Mouse (Mus musculus): ENCODE results near the gene Abhd14b.
A peak's percentile ranks its signal among the peaks of the same experiment; 100 is the strongest.

Gene Abhd14b

DNA sequence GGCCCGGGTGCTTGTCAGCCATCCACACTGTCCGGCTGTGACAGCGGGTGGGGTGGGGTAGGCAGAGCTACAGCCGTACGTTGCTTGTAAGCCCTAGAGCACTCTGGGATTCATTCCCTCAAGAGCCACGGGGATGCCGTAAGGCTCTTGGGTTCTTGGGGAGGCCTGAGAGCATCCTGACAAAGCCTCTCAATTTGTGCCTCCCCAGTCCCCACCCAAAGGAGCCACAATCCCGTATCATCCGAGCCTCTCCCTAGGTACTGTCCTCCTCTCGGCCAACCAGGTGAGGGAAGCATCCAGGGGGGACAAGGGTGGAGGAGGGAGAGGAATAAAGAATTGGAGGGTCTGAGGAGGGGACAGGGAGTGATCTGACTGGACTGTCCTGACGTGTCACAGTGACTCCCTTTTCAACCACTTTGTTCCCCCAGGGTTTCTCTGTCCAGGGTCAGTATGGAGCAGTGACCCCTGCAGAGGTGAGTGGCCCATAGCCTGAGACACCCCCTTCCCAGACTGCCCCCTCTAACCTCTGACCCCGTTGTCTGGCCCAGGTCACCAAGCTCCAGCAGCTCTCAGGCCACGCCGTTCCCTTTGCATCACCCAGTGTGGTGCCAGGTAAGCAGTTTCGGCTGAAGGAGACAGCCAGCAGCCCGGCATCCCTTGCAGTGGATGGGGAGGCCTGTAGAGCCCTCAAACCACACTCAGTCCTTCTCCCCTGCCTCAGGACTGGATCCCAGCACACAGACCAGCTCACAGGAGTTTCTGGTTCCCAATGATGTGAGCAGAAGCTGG, 14.6 kb downstream of the Abhd14b start:
- DNase-seq: no peak

DNA sequence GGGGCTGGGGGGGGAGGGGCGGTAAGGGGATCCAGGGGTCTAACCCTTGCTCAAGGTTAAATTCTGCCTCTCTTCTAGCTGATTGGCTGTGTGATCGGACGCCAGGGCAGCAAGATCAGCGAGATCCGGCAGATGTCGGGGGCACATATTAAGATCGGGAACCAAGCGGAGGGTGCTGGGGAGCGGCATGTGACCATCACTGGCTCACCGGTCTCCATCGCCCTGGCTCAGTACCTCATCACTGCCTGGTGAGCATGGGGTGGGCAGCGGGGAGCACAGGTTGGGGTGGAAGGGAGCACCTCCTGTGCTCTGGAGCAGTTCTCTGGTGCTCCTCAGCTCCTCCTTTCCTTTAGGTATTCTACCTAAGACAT, 15.2 kb downstream of the Abhd14b start:
- no peak for DNase-seq

DNA sequence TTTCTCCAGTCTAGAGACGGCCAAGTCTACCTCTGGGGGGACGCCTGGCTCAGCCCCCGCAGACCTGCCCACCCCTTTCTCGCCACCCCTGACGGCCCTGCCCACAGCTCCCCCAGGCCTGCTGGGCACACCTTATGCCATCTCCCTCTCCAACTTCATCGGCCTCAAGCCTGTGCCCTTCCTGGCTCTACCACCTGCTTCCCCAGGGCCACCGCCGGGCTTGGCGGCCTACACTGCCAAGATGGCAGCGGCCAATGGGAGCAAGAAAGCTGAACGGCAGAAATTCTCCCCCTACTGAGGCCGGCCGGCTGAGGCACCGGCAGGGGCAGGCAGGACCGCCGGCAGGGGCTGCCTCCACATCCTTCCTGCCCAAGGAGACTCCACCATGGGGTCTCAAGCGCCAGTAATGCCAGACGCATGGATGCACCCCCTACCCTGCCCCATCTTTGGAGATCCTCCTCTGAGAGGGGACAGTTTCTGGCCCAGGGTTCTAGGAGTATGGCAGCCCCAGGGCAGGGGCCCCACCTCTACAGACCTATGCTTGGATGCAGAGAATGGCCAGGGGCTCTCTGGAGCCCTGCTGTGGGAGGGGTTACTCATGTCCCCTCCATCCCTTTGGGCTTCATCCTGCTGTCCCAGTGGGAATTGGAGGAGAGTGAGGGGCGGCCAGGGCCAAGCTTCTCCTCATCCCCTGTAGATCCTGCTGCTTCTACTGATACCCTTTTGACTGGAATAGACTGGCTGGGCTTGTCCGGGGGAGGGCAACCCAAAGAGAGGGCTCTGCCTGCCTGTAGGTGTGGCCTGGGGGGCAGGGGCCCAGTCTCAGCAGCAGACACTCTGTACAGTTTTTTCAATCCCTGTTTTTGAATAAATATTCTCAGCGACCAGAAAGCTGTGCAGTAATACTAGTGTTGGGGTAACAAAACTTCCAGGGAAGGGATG, 16.1 kb downstream of the Abhd14b start:
- no peak for DNase-seq

DNA sequence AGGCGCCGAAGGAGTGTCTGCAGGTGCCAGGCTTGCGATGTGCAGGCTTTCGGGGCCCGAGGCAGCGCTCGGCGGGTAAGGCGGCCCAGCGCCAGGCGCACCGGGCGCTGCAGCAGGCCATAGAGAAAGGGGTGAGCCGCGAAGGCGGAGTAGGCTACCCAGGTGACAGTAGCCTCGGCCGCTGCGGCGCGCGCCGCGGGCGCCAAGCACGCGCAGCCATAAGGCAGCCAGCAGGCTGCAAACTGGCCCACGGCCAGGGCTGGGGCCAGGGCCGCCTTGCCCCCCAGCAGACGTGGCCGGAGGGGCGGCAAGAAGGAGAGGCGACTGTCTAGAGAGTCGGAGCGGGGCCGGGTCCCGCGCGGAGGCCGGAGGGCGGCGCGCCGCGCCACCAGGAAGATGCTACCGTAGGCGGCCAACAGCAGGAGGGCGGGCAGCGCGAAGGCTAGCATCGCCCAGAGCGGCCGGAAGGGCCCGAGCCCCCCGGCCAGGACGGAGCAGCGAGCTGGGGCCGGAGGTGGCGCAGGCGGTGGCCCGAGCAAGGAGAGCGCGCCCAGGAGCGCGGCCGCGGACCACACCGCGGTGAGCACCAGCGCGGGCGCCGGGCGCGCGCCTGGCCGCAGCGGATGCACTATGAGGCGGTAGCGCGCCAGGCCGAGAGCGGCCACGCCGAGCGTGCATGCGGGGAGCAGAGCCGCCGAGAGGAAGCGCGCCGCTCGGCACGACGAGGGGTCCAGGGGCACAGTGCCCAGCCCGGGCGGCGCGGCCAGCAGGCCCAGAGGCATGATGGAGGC, 17.7 kb downstream of the Abhd14b start:
- DNase-seq: peak; percentile 67

DNA sequence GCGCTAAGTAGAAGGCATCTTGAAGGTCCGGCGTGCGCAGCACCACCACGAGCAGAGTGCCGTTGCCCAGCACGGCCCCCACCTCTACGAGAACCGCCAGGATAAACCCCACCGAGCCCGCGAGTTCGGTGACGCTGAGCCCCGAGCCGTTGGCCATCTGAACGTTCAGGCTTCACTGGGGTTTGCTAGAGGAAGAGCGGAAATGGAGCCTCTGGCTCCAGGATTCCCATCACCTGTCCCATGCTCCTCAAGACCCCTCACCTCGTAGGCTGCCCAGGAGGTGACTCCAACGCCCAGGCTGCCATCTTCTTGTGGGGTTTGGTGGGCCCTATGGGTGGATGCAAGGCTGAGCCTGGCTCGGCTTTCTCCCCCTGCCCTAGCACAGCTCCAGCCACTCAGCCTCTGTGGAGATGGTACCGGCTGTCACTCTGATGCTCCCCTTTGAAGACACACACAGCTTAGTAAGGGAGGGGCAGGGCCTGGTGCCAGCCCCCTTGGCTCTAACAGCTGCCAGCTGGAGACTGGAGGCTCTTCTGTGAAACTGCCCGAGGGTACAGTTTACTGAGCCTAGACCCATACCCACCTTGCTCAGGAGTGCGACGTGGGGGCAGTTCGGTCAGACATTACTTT, 18.4 kb downstream of the Abhd14b start, which contains the start of gene Gpr62:
Gene Gpr62 (minus strand): TSS at position 368 of the 630 bp plus-strand sequence.
- DNase-seq: no peak

DNA sequence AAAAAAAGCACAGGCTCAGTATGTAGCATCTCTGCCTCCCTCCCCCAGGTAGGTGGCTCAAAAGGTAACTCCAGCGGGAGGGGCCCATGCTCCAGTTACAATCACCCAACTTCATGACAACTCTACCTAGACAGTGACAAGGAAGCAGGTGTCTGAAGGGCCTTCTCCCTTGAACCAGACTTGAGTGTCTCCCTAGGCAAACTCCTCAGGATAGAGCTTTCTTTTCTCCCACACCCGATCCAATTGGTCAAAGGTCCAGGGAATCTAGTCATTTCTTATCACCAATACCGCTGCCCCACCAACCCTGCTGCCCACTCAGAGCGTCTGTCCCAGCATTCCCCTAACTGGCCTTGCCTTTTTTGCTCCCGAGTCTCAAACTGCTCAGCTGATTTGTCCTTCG, 19.5 kb downstream of the Abhd14b start:
- no peak for DNase-seq

DNA sequence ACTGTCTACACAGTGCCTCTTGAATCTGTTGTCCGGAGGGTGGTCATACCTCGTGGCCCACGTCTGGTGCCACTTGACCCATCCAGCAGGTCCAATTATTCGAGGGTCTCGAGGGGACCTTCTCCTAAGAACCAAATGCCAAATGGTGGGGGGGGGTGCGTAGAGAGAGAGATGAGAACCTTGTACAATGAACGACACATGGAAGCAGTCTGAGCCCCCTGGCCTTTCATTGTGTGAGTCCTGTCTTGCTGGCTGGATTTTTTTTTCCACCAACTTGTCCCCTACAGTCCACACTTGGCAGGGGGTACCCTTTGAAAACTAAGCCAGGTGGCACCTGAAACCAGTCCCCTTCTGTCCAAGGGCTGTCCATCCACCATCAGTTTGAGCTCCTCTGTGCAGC, 20.5 kb downstream of the Abhd14b start:
- no peak for DNase-seq

DNA sequence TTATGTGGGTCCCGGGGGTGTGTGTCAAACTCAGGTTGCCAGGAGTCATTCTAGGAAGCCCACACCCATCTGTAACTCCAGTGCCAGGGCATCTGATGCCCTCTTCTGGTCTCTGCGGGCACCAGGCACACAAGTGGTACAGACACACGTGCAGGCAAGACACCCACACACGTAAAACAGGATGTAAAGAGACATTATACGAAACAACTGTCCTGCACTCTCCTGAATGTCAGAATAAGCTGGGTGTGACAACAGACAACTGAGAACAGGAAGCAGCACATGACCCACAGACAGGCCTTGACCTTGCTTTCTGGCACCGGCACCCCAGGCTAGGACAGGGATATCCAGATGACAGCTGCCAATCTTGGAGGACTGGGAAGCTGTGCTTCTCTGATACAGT, 22.1 kb downstream of the Abhd14b start:
- no peak for DNase-seq

DNA sequence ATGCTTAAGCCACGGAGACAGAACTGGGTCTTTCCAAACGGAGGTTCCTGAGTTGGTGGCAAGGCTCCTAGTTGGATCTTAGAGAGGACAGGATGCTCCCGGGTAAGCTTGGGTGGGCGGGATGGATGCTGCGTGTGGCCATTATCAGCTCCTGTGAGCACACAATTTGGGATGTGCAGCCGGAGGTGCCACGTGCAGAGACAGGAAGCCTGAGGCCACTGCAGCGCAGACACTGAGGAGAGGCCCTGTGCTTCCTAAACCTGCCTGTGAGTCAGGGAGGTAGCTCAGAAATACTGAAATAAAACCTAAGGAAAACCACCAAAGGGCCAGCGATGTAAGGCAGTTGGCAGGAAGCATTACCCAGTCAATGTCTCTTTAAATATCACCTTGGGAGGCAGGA, 22.5 kb downstream of the Abhd14b start:
- DNase-seq: no peak

DNA sequence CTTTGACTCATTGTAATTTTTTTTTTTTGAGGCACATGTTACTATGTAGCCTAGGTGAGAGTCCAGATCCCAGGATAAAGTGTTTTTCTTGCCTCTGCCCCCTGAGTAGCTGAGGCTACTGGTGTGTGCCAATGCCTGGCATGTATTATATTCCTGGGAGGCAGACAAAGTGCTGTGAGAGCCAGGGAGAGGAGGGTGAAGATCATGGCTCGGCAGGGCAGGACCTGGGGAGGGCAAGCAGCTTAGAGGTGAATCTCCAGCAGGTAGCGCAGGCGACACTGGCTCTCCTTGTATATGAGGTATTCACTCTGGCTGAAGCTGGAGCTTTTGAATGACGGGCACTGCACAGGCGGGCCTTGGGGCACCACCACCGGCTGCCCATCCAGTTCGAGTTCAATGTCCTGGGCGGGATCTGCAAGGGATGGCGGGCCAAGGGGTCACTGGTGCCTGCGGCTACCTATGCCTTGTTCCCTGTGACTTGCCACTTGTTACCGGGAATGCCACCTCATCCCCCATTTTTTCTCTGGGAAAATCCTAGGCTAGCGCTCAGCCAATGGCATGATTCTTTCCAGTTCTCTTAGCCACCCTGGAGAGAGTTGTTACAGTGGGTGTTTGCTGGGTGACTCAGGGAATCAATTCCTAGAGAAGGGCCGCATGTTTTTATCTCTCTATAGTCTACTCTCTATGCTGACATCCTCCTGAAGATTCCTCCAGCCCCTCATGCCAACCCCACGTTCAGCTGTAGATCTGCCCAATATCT, 23.9 kb downstream of the Abhd14b start:
- DNase-seq: no peak

DNA sequence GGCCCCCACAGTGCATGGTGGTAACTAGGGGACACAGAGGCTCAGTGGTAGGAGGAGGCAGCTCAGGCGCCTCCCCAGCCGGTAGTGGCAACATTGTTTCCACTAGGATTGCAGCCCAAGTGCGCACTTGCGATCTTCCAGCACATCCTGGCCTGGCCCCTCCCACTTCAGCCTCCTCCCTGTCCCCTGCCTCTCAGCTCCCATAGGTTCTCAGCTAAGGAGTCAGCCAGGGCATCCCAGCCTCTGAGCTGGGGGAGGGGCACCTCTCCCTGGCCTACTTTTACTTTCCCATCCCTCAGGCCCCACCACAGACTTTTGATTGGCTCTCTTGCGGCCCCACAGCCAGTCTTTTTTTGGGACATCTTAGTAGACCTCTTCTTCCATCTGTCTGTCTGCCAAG, 24.6 kb downstream of the Abhd14b start:
- peak; percentile 92 for DNase-seq

DNA sequence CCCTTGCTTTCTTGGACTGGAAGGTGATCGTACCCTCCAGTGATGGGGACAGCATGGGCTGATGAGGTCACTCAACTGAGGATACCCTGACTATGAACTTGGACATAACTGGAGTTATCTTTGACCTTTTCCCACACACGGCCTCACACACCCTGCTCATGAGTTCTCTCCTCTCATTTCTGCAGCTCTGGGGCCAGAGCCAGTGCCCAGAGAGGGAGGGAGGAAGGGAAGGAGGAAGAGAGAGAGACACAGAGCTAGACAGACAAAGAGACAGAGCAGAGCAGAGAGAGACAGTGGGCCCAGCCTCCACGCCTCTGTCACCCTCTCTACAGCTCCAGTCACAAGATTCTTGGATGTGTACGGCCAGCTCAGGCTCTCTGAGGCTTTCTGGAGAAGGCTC, 25.1 kb downstream of the Abhd14b start:
- peak; percentile 47 for DNase-seq

DNA sequence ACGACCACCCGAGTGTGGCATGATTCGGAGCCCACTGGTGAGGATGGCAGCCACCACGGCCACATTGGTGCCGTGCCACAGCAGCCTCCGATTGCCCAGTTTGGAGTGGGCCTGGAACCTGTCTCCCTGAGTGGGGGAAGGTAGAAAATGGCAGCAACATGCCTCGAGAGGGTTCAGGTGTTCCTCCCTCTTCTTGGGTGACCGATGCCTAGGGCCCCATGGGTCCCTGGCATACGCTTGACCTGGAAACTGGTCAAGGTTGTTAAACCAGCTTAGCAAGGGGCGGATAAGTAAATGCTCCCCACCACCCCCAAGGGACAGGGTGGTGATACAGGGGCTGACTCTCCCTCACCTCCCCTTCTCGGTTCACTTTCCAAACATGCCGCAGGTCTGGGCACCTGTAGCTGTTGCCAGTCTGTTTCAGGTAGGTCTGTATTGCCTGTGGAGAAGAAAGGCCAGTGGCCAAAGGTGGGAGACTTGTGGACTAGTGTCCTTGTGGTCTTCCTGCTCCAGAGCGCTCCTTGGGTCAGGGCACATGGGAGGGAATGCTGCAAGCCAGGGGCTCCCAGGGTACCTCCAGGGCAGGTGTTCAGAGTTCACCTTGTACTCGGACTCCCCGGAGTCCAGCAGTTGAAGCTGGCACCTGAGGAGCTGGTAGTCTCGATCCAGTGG, 26.0 kb downstream of the Abhd14b start:
- DNase-seq: no peak

DNA sequence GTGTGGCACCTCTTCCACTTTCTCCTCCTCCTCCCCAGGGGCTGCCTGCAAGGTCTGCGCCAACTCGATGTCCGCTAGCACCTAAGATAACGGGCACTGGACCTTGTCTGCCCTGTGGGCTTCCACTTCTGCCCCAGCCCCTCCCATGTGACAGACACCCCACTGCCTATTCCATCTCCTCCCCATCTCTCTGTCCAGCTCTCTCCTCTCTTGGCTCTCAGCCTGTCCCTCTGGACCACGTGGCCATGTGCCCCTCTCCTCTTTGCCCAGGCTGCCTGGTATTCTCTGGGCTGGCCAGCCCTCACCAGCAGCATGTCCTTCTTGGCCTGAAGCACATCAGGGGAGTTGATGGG, 26.5 kb downstream of the Abhd14b start:
- DNase-seq: no peak

DNA sequence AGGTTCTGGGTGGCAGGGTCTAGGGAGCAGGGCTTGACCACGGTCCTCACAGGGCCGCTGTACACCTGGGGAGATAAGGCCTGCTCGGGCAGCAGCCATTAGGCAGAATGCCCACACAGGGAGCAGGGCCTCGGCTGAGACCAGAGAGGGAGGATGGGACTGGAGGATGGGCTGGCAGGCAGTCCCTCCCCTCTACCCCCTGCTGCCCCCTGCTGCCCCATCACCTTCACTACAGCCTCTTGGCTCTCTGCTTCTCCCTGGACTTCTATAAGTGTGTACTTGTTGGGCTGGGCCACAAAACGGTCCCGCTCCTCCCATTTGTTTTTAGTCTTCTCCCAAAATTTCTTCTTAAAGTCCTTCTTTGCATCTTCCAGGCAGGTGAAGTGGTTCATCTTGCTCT, 27.2 kb downstream of the Abhd14b start:
- peak; percentile 90 for DNase-seq

DNA sequence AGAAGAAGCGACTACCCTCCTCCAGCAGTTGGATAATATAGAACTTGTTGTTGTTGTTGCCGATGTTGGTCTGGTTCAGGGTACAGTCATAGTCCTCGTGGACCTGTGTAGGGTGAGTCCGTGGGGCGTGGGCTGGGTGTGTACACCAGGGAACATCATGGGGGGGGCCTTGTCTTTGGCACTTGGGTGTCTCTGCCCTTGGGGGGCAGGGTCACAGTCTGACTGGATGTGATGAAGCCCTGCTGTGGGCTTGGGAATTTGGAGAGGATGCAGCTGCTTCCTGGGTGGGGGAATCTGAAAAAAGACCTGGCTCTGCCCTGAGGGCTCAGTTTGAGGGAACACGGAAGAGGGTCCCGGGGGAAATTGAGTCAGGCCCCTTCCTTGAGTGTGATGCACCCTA, 27.8 kb downstream of the Abhd14b start:
- DNase-seq: peak; percentile 83

DNA sequence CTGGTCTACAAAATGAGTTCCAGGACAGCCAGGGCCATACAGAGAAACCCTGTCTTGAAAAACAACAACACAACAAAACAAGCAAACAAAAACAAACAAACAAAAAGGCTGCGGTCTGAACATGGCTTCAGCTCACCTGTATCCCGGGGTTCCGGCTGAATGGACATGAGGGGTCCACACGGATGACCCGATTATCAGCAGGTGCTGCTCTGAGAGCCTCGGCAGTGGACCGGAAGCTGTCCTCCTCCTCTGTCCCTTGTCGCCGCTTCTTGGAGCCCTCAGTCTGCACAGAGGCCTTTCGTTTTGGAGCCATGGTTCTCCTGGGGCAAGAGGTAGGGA, 28.4 kb downstream of the Abhd14b start, which contains the start of gene Rrp9:
Gene Rrp9 (plus strand): TSS at position 301 of the 339 bp plus-strand sequence.
- DNase-seq: peak; percentile 16

DNA sequence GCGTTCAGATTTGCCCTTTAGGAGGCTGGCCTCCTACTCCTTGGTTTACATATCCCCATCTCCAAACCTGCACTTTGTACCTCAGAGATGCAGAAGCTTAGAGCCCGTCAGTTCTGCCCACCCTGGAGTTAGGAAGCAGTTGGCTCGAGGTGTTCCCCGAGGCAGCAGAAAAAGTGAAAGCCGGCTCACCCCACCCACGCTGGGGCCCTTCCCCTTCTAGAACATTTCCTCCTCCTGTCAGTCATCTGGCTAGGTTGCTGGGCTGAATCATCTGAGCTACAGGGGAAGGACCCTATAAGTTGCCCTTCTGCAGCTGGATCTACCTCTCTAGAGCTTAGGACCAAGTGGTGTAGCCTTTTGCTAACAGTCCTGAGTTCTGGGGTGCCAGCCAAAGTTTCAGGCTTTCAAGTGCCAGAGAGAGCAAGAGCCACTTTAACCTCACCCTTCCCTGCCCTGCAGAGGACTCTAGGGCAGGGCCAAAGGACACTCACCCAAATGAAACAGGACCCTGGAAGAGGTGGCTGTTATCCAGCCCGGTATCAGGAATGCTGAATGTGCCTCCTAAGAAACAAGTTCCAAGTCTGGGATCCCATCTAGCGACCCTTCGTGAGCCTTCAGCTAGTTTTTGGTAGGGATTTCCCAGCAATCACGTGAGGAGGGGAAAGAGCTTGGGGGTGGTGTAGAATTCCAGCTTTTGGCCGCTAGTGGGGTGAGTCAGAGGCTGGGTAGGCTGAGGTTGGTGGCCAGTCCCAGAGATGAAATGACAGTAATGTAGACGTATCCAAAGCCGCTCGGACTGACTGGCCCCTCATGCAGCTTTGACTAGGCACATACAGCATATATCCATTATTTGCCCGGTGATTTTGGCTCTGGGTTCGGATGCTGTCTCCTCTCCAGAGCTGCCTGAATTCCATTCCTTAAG, 29.0 kb downstream of the Abhd14b start:
- DNase-seq: peak; percentile 81

DNA sequence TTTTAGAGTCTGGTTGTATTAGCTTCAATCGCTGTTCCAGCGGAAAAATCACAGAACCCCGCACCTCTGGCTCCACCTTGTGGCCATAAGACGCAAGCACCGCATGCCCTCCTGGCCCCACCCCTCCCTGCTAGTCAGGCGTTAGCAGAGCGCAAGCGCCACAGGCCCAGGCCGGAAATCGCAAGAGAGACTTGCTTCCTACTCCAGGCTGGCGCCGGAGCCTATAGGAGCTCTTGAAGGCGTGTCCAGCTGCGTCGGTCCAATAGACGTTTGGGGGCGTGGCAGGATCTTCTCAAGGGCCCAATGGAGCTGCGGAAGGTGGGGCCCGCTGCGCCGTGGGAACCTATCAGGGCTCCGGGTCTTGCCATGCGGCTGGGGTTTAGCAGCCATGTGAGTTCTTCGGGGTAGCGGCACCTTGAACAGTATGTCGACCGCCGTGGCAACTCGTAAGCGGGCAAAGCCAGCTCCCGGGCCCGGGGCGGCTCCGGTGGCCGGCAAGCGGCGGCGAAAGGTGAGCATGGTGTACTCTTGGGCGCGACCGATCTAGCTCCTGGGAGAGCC, 29.7 kb downstream of the Abhd14b start, which contains the start of gene Parp3:
Gene Parp3 (minus strand): TSS at position 26 of the 561 bp plus-strand sequence.
- DNase-seq: peak; percentile 99

DNA sequence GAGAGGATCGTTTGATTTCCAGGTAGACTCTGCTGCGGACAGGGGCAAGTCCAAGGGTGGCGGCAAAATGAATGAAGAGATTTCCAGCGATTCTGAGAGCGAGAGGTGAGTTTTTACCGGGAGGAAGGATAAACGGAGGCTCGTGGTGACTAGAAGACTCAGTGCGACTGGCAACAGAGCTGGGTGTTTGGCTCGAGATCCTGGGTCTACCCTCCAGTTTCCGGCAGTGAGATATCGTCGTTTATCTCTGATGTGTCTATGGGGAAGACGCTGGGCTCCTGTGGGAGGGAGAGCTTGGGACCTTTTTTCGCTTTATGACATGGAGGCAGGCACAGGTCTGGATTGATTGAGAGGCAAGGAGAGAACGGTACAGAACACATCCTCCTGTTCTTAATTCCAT, 30.4 kb downstream of the Abhd14b start:
- peak; percentile 3 for DNase-seq
